Mouse (Mus musculus) layer of hippocampus, postnatal 36 days (tissue): ENCODE measurements around the gene Clcn7. TPM values are rescaled to one million over a fixed set of nuclear protein-coding genes. Genes with fewer than 3 reads are reported as not detected.
"Not testable (repeated sequence)": the region's sequence is repeated elsewhere in the genome, so short reads cannot be mapped to it uniquely, and the experiment has no call there.

Experiments used
- DNase-seq, 2 experiments: peaks; one replicate each; pipeline ENCODE4 v3.0.0; 2022
- total RNA-seq, 2 experiments: library from RNA; stranded (reverse); gene quantifications; 2 replicates each; pipeline ENCODE4 v1.2.3; 2021

The Clcn7 gene
- 10 to 100 TPM; 52.3 to 53.0 TPM for total RNA-seq

DNA sequence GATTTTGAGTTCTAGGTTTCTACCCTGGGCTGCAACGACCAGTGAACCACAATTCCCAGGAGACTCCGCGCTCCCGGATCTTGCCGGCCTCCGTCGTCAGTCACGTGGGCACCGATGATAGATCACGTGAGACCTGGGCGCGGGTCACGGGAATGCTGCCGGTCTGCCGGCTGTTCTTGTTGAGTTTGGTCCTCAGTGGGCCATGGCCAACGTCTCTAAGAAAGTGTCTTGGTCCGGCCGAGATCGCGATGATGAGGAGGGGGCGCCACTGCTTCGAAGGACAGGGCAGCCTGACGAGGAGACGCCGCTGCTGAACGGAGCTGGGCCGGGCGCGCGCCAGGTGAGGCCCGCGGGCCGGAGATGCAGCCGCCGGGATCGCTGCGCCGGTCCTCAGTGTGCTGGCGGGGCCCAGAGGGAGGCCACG, at the start of gene Clcn7:
TSS of gene Clcn7 (plus strand) at position 117 of the 424 bp plus-strand sequence.
- peak; percentile 91 to 94 for DNase-seq

DNA sequence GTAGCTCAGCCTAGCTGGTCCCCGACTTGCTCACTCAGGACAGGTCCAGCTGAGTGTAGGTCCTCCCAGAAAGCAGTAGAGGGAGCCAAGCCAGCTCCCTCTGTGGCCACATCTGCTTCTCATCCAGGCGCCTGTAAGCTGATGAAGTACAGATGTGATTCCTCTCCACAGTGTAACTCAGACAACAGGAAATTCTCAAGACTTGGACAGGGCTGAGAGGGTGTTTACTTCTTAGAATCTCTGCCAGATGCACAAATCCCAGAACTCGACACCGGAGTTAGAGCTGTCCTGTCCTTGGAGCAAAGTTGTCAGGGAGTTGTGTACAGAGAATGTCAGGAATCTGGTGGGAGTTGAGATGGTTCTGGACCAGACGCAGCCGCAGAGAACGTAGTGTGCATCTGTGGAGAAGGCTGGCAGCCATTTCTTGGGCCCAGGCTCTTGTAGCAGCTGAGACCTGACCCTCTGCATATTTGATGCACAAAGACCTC, 49.7 kb upstream of the Clcn7 start, which contains the start of gene Tmem204:
TSS of gene Tmem204 (minus strand) at position 148 of the 488 bp plus-strand sequence.
- no peak for DNase-seq

DNA sequence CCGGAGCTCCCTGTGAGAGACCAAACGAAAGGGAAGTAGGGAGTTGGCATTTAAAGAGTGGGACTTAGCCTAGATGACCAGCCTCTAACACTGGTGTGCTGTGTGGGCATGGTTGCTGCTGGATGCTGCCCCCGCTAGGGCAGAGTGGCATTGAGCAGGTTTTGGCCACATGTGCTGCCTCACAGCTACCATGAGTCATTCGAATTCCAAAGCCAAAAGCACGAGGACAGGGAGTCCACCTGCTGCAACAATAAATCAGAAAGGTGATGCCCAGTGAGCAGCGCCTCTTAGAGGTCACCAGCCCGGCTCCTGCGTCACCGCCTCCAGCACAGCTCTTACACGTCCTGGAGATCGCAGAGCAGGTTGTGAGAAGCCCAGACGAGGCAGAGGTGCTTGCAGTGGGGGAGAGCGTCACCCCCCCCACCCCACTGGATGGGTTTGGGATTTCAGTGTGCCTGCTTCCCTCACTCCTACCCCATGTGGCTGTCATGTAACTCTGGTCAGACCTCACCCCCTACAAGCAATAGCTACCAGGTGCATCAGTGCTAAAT, 48.3 kb upstream of the Clcn7 start:
- DNase-seq, result no peak

DNA sequence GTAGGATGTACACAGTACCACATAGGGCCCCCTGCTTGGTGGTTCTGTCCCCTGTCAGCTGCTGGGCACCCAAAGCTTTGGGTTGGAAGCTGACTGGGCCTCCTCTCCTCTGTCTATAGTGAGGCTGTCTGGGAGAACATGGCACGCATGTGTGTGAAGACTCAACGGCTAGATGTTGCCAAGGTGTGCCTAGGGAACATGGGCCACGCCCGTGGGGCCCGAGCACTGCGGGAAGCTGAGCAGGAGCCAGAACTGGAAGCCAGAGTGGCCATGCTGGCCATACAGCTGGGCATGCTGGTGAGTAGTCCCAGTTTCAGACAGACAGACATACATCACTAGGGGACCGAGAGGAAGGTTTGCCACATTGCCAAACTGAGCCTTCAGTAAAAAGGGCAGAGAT, 46.5 kb upstream of the Clcn7 start:
- DNase-seq, result no peak

DNA sequence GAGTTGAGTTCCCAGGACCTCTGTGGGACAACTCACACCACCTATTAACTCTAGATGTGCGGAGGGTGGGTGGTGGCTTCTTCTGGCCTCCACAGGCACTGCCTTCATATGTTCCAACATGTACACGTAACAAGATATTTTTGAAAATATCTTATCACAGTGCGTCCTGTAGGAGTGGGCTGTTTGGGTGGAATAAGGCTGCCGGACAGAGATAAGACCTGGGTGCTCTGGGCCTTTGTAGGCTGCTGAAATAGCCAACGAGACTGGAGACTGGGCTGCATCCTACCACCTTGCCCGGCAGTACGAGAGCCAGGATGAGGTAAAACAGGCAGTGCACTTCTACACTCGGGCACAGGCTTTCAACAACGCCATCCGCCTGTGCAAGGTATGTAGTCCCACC, 44.0 kb upstream of the Clcn7 start:
- DNase-seq, result no peak

- DNase-seq, result no peak
These were observed 42.7 kb upstream of the Clcn7 start for GRCm38 (mm10) chr17:25090450-25090849.

- no peak for DNase-seq
These were observed 37.0 kb upstream of the Clcn7 start for GRCm38 (mm10) chr17:25096221-25096620.

DNA sequence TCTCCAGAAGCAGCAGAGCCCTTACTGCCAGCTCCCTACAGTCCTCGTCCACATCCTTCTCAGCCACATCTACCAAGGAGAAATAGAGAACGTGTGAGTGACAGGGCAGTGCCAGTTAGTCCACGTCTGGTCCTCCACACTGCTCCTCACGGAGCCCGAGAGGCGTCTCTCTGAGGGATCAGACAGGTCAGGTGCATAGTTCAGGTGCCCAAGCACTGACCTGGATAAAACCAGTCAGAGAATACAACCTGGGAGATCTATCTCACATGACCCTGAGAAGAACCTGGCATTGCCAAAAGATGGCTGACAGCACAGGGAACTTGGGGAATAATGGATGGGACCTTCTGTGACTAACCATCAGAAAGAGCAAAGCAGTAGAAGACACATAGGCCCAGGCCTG, 33.1 kb upstream of the Clcn7 start:
- no peak for DNase-seq

- DNase-seq, result no peak
These were observed 31.9 kb upstream of the Clcn7 start for GRCm38 (mm10) chr17:25101338-25101737.

GRCm38 (mm10) chr17:25107786-25108185, 25.4 kb upstream of the Clcn7 start:
- no peak for DNase-seq

- no peak for DNase-seq
These were observed 23.6 kb upstream of the Clcn7 start for GRCm38 (mm10) chr17:25109578-25109977.

GRCm38 (mm10) chr17:25110590-25110989, 22.6 kb upstream of the Clcn7 start:
- DNase-seq, result no peak

DNA sequence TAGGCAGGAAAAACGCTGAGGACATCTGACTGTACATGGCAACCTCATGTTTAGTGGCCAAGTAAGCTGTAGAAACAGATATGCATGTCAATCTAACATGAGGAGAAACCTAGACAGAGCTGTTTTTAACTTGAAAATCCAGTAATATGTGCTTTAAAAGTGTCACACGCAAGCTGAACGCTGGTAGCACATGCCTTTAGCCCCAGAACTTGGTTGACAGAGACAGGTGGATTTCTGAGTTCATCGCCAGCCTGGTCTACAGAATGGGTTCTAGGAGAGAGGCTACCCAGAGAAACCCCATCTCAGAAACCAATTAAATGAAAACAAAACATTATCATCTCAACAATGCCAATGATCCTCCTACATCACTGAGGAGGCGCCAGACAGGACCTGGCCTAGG, 22.0 kb upstream of the Clcn7 start:
- no peak for DNase-seq

DNA sequence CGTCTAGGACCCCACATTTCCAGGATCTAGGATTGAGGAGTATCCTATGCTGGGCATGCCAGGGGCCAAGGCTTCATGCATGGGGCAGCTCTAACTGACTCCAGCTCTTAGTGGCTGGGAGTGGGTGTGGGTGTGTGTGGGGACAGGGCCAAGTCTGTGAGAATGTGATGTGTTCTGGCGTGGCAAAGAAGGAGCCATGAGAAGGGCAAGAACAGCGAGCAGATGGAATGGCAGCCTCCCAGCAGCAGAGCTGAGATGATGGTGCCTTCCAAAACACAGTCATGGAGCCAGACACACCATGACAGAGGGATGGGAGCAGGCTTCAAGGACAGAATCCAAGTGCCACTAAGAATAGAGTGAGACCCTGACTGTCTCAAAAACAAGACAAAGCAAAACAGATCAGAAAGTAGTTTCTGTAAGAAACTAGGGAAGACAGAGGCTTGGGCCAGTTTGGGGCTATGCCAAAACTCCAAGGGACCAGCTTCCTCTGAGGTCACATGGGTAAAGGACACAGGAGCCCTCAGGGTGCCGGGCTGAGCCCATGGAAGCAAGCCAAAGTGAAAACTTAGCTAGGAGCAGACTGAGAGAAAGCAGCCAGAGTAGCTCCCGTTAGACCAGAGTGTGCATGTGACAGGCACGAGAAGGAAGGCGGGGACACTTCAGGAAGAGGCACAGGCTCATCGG, 21.3 kb upstream of the Clcn7 start:
- peak; percentile 27 to 46 for DNase-seq

- no peak for DNase-seq
These were observed 20.8 kb upstream of the Clcn7 start for GRCm38 (mm10) chr17:25112423-25112810.

DNA sequence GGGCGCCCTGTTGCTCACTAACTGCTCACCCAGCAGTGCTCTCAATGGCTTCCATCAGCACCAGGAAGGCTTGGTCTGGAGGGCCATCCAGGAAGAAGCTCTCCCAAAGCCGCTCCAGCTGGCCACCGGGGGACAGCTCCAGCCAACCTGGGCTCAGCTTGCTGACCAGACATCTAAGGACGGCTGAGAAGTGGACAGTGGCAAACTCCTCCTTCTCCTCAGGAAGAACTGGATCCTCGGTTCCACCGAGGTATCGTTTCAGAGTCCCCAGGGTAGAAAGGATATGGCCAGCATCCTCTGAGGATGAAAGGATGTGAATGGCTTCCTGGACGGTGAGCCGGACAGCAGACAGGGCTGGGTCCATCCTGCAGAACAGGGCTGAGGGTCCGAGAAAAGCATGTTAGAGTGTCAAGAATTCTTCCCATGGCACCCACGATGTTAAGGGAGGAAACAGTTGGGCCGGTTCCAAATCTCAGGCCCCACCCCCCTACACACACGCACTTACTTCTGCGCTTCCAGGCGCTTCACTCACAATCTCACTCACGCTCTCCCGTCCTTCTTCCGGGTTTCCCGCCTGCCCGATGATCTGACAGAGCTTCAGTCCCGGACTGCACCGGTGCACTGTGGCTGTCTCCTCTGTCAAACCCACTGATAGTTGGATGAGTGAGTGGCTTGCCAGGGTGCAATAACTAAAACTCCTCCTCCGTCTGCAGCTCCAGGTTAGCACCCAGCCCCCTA, 18.1 kb upstream of the Clcn7 start:
- DNase-seq, result no peak

DNA sequence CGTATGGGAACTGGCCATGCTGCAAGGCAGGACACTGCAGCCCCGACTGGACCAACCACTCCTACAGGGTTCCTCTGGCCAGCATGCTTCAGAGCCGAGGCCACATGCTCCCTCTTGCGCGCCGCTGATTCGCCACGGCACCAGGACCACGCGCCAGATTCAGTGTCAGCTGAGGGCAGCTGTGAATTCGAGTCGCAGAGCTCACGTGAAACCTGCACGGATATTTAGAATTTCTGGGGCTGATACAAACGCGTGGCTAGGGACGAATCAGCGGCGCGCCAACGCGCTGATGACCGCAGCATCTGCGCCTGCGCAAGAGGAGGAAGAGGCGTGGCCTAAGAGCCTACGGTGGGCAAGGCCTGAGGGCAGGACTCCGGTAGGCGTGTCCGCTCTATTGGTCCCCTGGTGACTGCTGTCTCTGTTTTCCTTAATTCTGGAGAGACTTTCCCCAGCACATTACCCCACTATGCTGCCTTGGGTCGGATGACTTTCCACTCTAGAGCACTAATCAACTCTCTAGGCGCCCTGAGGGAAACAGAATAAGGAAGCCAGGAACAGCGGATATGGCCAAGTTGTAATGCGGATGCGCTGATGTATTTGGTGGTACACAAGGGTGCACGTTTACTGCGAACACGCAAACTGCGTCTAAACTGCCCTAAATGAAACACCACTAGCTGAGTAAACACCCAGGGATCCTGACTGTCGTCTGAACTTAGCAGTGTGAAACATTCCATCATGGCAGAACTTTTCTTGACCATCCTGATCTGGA, 17.3 kb upstream of the Clcn7 start, which contains the start of gene Telo2:
TSS of gene Telo2 (minus strand) at position 304 of the 769 bp plus-strand sequence.
- peak; percentile 91 to 92 for DNase-seq

DNA sequence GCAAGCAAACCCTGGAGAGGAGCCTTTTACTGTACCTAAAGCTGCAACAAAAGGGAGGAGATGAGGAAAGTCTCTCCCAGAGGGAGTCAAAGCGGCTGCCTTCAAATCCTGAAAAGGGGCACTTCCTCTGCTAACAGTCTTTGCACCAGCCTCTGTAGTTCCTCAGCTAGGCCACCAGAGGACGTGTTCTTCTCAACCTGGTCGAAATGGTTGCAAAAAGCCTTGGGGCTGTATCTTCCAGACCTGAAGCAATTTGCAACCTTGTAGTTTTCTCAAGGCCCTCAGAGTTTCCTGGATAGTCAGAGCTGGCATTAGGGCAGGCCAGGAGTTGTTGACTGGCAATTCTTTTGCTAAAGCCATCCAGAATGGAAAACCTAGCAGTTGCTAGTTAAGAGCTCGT, 15.9 kb upstream of the Clcn7 start:
- DNase-seq, result no peak

- no peak for DNase-seq
These were observed 12.8 kb upstream of the Clcn7 start, which contains the start of gene Ptx4 for GRCm38 (mm10) chr17:25120406-25120805. Gene Ptx4, plus strand, starts transcription at chr17:25120760.

GRCm38 (mm10) chr17:25123979-25124378, 9.2 kb upstream of the Clcn7 start:
- DNase-seq, result no peak

- not testable (repeated sequence) for DNase-seq
These were observed 7.6 kb upstream of the Clcn7 start for GRCm38 (mm10) chr17:25125442-25126060.

- no peak for DNase-seq
These were observed 6.1 kb upstream of the Clcn7 start for GRCm38 (mm10) chr17:25127079-25127478.
